Mouse (Mus musculus): ENCODE measurements around the gene Pafah1b3. TPM values are rescaled to one million over a fixed set of nuclear protein-coding genes. Genes with fewer than 3 reads are reported as not detected.
A peak's percentile ranks its signal among the peaks of the same experiment; 100 is the strongest.
"Not testable (repeated sequence)": the region's sequence is repeated elsewhere in the genome, so short reads cannot be mapped to it uniquely, and the experiment has no call there.

The Pafah1b3 gene
- 173 TPM in 2 replicates for polyA plus RNA-seq (2015; fragmentation: Nextera tagmentation; extraction: Ambion mirVana)

GRCm38 (mm10) chr7:25297454-25298325, at the start of gene Pafah1b3:
Pafah1b3 (minus strand) TSS chr7:25297986.
- WGBS, result under 1% methylated on average over 52 of the region's 52 CpGs
- no peaks in the 10 kb centered on the region for H3K27me3 ChIP-seq (replicated peaks)
- peak within 1 kb of the TSS; percentile 82 for H3K4me3 ChIP-seq (replicated peaks)
- peak within 1 kb of the TSS; percentile 99 for H3K27ac ChIP-seq
- ATAC-seq, result peak; percentile 93
- peak within 1 kb of the TSS; percentile 75 for H3K4me2 ChIP-seq (replicated peaks)
- H3K9me3 ChIP-seq, result no peaks in the 10 kb centered on the region
- H3K36me3 ChIP-seq, result peaks cover 19% of the 10 kb centered on the region
- H3K4me1 ChIP-seq (replicated peaks), result peaks cover 5% of the 10 kb centered on the region; the same call in 1 of the 2 replicates
- H3K9ac ChIP-seq, result peak within 1 kb of the TSS; percentile 89

DNA sequence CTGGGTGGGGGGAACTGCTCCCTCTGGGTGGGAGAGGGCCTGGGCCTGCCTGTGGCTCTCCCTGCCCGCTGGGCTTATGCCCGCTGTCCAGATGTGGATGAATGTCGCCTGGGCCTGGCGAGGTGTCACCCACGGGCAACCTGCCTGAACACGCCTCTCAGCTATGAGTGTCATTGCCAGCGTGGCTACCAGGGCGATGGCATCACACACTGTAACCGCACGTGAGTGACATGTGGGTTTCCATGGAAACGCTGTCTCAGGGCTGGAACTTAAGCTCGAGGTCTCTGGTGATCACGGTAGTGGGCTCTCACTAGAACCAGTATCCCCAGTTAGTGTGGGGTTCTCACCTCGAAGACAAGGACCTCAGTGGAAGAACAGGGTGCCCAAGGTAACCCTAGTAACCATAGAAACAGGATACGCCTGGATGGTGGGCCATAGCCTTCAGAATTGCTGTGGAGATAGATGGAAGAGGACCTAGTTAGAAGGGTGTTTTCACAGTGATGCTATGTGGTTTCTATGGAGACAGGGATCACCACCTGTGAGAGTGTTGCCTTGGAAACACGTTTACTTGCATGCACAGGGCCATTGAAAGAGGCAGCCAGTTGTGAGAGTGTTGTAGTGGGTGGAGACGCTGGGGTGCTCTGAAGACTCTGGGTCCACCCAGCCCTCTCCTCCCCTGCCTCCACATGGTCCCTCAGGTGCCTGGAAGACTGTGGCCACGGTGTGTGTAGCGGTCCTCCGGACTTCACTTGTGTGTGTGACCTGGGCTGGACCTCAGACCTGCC, 43.4 kb upstream of the Pafah1b3 start:
- Histone ChIP-seq H3K4me2 (replicated peaks) (no peak overlapping the region), H3K4me3 (replicated peaks) (no peak overlapping the region), H3K27ac (no peak overlapping the region), H3K9ac (no peak overlapping the region), H3K4me1 (replicated peaks) (no peaks in the 10 kb centered on the region), H3K9me3 (no peaks in the 10 kb centered on the region), H3K27me3 (replicated peaks) (no peaks in the 10 kb centered on the region), H3K36me3 (0 out of 2 replicates have a peak, but pooled peaks cover 3% of the 10 kb centered on the region)
- 86% methylated on average over 20 of the region's 20 CpGs for WGBS
- no peak for ATAC-seq

DNA sequence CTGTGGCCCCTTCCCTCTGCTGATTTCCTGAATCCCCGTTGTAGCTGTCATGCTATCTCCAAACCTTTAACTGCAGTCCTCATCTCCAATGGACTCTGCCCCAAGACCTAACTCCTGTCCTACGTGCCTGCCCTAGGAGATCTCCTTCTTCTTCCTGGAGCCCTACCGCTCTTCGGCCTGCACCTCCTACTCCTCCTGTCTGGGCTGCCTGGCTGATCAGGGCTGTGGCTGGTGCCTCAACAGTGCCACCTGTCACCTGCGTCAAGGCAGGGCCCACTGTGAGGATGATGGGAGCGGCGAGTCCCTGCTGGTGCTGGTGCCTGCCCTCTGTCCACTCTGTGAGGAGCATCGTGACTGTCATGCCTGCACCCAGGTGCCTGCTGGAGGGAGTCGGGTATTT, 41.5 kb upstream of the Pafah1b3 start:
- no peak overlapping the region for H3K27ac ChIP-seq
- peaks cover 9% of the 10 kb centered on the region; the same call in 1 of the 2 replicates for H3K36me3 ChIP-seq
- no peaks in the 10 kb centered on the region for H3K27me3 ChIP-seq (replicated peaks)
- ATAC-seq, result peak; percentile 76
- H3K9ac ChIP-seq, result no peak overlapping the region
- no peaks in the 10 kb centered on the region for H3K9me3 ChIP-seq
- H3K4me2 ChIP-seq (replicated peaks), result no peak overlapping the region
- WGBS, result 82% methylated on average over 9 of the region's 9 CpGs
- no peaks in the 10 kb centered on the region for H3K4me1 ChIP-seq (replicated peaks)
- H3K4me3 ChIP-seq (replicated peaks), result no peak overlapping the region

GRCm38 (mm10) chr7:25334472-25334871, 36.7 kb upstream of the Pafah1b3 start:
- no peak for ATAC-seq
- H3K4me3 ChIP-seq (replicated peaks), result no peak overlapping the region
- H3K27me3 ChIP-seq (replicated peaks), result no peaks in the 10 kb centered on the region
- H3K9ac ChIP-seq, result no peak overlapping the region
- no peak overlapping the region for H3K27ac ChIP-seq
- peaks cover 18% of the 10 kb centered on the region for H3K36me3 ChIP-seq
- no peak overlapping the region for H3K4me2 ChIP-seq (replicated peaks)
- no peaks in the 10 kb centered on the region for H3K4me1 ChIP-seq (replicated peaks)
- H3K9me3 ChIP-seq, result no peaks in the 10 kb centered on the region
- WGBS, result 81% methylated on average over 12 of the region's 12 CpGs

GRCm38 (mm10) chr7:25333596-25334307, 36.0 kb upstream of the Pafah1b3 start:
- peak; percentile 75; the same call in 1 of the 2 replicates for ATAC-seq
- Histone ChIP-seq H3K9me3 (no peaks in the 10 kb centered on the region), H3K4me3 (replicated peaks) (no peak overlapping the region), H3K27ac (no peak overlapping the region), H3K36me3 (peaks cover 18% of the 10 kb centered on the region), H3K4me1 (replicated peaks) (no peaks in the 10 kb centered on the region), H3K27me3 (replicated peaks) (no peaks in the 10 kb centered on the region), H3K9ac (no peak overlapping the region), H3K4me2 (replicated peaks) (no peak overlapping the region)
- WGBS, result 38% methylated on average over 16 of the region's 16 CpGs

GRCm38 (mm10) chr7:25326233-25326632, 28.4 kb upstream of the Pafah1b3 start:
- Histone ChIP-seq H3K27ac (no peak overlapping the region), H3K4me3 (replicated peaks) (no peak overlapping the region), H3K4me1 (replicated peaks) (peaks cover 6% of the 10 kb centered on the region; the same call in 1 of the 2 replicates), H3K36me3 (peaks cover 5% of the 10 kb centered on the region; the same call in 1 of the 2 replicates), H3K9ac (no peak overlapping the region), H3K4me2 (replicated peaks) (no peak overlapping the region), H3K9me3 (no peaks in the 10 kb centered on the region), H3K27me3 (replicated peaks) (no peaks in the 10 kb centered on the region)
- ATAC-seq, result no peak
- WGBS, result 83% methylated on average over 8 of the region's 8 CpGs

GRCm38 (mm10) chr7:25325431-25325830, 27.6 kb upstream of the Pafah1b3 start:
- not testable (repeated sequence) for H3K4me1 ChIP-seq (replicated peaks); H3K9me3 ChIP-seq; H3K27me3 ChIP-seq (replicated peaks); ATAC-seq; H3K4me3 ChIP-seq (replicated peaks); H3K4me2 ChIP-seq (replicated peaks); H3K9ac ChIP-seq; H3K36me3 ChIP-seq; H3K27ac ChIP-seq
- 92% methylated on average over 6 of the region's 6 CpGs for WGBS

DNA sequence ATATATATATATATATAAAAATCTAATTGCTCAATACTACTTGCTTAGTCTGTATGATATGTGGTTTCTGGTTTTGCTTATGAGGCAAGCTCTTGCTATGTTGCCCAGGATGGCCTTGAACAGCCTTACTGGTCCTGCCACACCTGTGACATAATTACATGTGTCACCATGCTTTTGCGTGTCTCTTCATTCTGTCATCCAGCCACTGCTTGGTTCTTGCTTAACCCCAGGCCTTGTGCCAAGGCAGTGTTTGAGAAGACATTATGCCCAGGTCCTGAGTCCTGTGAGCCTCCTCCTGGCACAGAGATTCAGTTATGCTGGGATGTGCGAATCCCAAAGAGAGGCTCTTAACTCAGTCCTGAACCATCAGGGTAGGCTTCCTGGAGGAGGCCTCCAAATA, 25.4 kb upstream of the Pafah1b3 start:
- no peak overlapping the region for H3K4me3 ChIP-seq (replicated peaks)
- no peaks in the 10 kb centered on the region for H3K36me3 ChIP-seq
- no peak overlapping the region for H3K9ac ChIP-seq
- peaks cover 8% of the 10 kb centered on the region; the same call in 1 of the 2 replicates for H3K4me1 ChIP-seq (replicated peaks)
- WGBS, result 89% methylated on average over 2 of the region's 2 CpGs
- H3K27ac ChIP-seq, result no peak overlapping the region
- H3K9me3 ChIP-seq, result no peaks in the 10 kb centered on the region
- ATAC-seq, result no peak
- H3K27me3 ChIP-seq (replicated peaks), result no peaks in the 10 kb centered on the region
- no peak overlapping the region for H3K4me2 ChIP-seq (replicated peaks)

- Histone ChIP-seq H3K9ac (no peak overlapping the region; the same call in 1 of the 2 replicates), H3K4me2 (replicated peaks) (peak overlapping the region; percentile 40), H3K9me3 (no peaks in the 10 kb centered on the region), H3K36me3 (no peaks in the 10 kb centered on the region), H3K27ac (peak overlapping the region; percentile 79), H3K4me1 (replicated peaks) (peaks cover 13% of the 10 kb centered on the region; the same call in 1 of the 2 replicates), H3K27me3 (replicated peaks) (no peaks in the 10 kb centered on the region), H3K4me3 (replicated peaks) (no peak overlapping the region)
- ATAC-seq, result peak; percentile 86
- 14% methylated on average over 6 of the region's 6 CpGs for WGBS
Measured at GRCm38 (mm10) chr7:25322058-25322484, 24.3 kb upstream of the Pafah1b3 start.

DNA sequence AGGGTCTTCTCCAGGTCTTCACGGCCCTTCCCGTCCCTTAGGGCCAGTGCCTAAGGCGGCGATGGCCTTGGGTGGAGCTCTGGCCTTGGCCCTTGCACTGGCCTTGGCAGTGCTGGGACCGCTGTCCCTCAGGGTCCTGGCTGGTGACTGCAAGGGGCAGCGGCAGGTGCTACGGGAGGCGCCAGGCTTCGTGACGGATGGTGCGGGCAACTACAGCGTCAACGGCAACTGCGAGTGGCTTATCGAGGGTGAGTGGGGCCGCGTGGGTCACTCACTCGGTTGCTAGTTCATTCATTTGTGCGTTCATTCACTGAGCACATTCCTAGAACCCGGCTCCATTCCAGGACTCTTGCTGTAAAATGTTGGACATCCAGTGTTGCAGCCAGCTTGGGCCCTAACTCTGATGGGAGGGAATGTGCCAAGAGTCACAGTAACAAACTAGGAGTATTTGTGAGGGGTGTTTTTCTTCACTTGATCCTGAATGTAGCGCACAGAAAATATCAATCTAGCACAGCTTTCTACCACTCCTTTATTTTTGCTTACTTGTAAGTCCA, 19.7 kb upstream of the Pafah1b3 start:
- Histone ChIP-seq H3K9ac (peak overlapping the region; percentile 70), H3K4me1 (replicated peaks) (peaks cover 32% of the 10 kb centered on the region), H3K36me3 (no peaks in the 10 kb centered on the region), H3K4me3 (replicated peaks) (peak overlapping the region; percentile 61), H3K9me3 (no peaks in the 10 kb centered on the region), H3K27ac (peak overlapping the region; percentile 82), H3K27me3 (replicated peaks) (peaks cover 33% of the 10 kb centered on the region), H3K4me2 (replicated peaks) (peak overlapping the region; percentile 96)
- ATAC-seq, result no peak
- 13% methylated on average over 21 of the region's 21 CpGs for WGBS

GRCm38 (mm10) chr7:25316532-25317445, 19.0 kb upstream of the Pafah1b3 start, which contains the start of gene Megf8:
Megf8 (plus strand) TSS chr7:25317164.
- H3K9me3 ChIP-seq, result no peaks in the 10 kb centered on the region
- ATAC-seq, result peak; percentile 98
- peak within 1 kb of the TSS; percentile 70 for H3K9ac ChIP-seq
- WGBS, result under 1% methylated on average over 52 of the region's 52 CpGs
- peaks cover 31% of the 10 kb centered on the region for H3K4me1 ChIP-seq (replicated peaks)
- H3K4me2 ChIP-seq (replicated peaks), result peak within 1 kb of the TSS; percentile 96
- H3K4me3 ChIP-seq (replicated peaks), result peak within 1 kb of the TSS; percentile 61
- H3K27ac ChIP-seq, result peak within 1 kb of the TSS; percentile 82
- H3K36me3 ChIP-seq, result no peaks in the 10 kb centered on the region
- H3K27me3 ChIP-seq (replicated peaks), result peaks cover 41% of the 10 kb centered on the region

All from intestine, embryonic 15.5 days (tissue).